Mouse (Mus musculus): ENCODE results near the gene Stxbp2.

Stxbp2 gene

GRCm38 (mm10) chr8:3683408-3684176, 52.8 kb downstream of the Stxbp2 start:
- DNase-seq (ENCODE audit: low spot score) = no peak

GRCm38 (mm10) chr8:3684530-3684929, 53.8 kb downstream of the Stxbp2 start:
- DNase-seq (ENCODE audit: low spot score) = no peak

- DNase-seq (ENCODE audit: low spot score) = no peak
These were observed 54.7 kb downstream of the Stxbp2 start for GRCm38 (mm10) chr8:3685422-3685821.

- no peak for DNase-seq (ENCODE audit: low spot score)
These were observed 56.8 kb downstream of the Stxbp2 start for GRCm38 (mm10) chr8:3687537-3687936.

- no peak for DNase-seq (ENCODE audit: low spot score)
These were observed 60.0 kb downstream of the Stxbp2 start for GRCm38 (mm10) chr8:3690774-3691173.

Measured in ovary, postnatal 14 days (tissue).